Mouse (Mus musculus): ENCODE measurements around the gene Zfp672.

DNA sequence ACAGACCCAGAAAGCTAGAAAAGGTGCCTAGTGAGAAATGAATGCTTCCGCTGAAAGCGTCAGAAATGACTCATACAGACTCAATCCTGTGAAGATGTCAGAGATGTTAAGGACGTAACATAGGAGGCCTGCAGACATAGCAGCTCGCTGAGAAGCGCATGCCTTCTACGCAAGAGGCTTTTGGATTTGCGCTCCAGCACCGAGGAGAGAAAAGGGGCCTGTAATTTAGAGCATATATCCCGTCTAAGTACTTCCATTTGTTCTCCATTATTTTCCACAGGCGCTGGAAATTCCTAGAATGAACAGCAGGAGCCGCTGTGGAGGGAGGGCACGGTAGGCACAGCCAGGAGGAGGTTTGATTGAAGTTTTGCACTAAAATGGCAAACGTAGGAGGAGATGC lies 29.1 kb downstream of the Zfp672 start:
- TF ChIP-seq CTCF (IDR thresholded peaks at IDR 0.05) (peak; percentile 71), POLR2A (IDR thresholded peaks at IDR 0.05; ENCODE audit: insufficient read depth, low read depth, low read length) (no peak)

Data from heart, adult 2 months (tissue).